Mouse (Mus musculus): ENCODE results near the gene Pde6c.

Gene Pde6c

DNA sequence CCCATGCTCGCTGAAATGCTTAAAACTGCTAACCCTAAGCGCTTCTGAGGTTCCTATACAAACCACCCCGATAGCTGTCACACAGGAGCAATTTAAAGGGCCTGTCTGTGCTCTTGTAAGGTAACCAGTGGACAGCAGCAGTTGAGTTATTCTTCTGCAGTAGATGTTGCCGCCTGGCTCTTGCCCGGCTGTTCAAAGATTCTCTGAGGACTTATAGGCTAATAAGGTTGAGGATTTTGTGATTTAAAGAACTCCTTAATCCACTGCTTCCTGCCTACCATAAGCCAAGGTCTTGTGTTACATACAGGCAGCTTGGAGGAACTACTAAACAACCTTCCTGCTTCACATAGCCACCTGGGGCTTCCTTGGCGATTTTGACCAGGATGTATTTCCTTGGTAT is at the start of gene Pde6c:
TSS of gene Pde6c (plus strand) at position 301 of the 400 bp plus-strand sequence.
- DNase-seq (ENCODE audit: low read depth, low spot score), result no peak

DNA sequence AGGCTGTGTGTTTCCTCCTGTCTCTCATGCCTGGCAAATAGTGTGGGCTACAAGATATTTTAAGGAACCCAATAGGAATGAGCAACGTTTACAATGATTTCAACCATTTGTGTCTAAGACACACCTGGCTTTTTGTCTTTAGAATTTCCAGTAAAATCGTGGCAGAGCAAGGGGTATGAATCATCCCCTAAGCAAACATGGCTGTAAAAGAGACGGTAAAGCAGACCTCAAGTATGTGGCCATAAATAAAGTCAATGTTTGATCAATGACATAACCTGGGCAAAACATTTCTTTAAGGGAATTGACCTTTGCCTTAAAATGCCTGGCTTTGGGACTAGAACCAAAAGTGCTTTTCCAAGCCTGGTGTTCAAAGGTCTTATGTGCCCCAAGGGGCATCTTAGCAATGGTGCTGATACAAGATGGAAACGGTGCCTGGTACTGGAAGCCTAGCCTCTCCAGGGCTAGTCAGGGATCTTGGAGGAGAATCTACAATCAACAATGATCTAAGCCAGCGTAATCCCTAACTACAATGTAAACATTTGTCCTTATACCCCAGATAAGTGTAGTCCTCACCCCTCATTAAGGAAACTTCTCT is 49.6 kb upstream of the Pde6c start:
- no peak for DNase-seq (ENCODE audit: low read depth, low spot score)

DNA sequence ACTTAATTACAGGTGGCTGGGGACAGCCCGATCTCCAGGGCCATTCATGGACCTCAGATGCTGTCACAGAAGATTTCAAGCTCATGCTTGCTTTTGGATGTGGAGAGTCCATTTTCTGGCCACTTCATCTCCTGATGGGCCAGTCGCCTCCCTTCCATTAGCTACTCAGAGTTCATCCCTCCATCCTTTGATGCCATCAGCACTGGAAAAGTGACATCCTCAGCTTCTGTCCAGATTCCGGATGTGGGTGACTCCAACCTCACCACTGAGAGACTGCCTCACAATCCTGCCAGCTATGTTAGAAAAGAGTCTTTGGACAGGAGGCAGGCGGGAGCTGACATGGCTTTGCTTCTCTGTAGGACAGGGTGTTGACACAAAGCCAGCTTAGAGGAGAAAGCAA is 46.7 kb upstream of the Pde6c start:
- no peak for DNase-seq (ENCODE audit: low read depth, low spot score)

DNA sequence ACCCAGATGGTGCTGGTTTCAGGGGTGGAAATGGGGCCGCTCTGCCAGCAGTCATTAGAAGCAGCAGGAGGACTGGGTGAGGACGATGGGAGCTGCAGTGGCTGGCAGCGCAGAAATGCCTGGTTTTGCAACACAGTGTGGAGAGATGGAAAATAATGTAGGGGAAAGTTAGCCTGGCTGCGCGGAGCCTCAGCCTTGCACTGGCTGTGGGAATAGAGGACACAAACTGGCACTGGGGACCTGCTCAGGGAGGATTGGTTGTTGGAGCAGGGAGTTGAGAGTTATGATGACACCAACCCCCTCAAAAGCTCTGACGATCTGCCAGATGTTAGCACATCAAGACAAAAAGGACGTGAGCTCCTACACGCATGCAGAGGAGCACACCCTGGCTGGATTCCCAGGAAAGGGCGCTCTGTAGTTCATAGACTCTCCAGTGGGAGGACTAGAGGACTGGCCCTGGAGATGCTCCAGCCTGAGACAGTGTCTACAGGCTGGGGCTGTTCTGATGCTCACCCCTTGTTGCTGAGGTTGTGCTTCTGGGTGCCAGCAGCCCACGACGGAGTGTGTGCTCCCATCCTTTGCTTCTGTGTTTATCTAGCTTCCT is 45.5 kb upstream of the Pde6c start:
- no peak for DNase-seq (ENCODE audit: low read depth, low spot score)

DNA sequence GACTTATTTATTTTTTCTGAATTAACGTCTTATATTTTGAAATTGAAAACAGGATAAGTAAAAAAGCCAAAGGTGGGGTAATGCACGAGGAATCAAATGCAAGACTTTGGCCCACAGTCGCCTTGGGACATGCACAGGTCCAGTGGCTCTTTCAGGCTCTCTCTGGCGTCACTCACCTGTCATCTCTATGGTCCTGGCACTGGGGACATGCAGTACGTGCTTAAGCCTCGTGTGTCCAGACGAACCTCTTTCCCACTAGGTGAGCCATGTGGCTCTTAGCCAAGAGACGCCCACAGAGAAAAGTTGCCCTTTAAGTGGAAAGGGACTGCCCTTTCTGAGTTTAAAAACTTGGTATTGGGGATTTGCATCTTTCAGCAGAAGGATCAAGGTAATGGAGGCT is 43.2 kb upstream of the Pde6c start:
- DNase-seq (ENCODE audit: low read depth, low spot score), result no peak

DNA sequence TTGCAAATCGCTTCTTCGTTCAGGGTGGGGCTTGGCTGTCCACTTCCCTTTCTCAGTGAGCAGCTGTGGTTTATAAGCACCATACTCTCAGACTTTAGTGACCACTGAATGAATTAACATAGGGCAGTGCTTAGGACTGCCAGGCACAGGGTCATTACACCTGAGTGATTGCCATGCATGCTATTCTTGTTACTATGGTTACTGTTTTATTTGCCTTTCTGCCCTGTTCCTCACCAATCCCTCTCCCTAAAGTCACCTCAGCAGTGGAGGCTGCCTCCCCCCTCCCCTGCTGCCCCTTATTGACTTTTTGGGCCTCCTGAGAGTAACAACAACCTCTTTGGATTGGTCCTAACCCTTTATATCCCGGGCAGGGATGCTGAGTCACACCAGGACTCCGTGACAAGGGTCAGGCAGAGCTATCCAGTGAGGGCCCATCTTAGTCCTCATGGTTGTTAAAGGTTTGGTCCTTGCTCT is 41.0 kb upstream of the Pde6c start:
- no peak for DNase-seq (ENCODE audit: low read depth, low spot score)

DNA sequence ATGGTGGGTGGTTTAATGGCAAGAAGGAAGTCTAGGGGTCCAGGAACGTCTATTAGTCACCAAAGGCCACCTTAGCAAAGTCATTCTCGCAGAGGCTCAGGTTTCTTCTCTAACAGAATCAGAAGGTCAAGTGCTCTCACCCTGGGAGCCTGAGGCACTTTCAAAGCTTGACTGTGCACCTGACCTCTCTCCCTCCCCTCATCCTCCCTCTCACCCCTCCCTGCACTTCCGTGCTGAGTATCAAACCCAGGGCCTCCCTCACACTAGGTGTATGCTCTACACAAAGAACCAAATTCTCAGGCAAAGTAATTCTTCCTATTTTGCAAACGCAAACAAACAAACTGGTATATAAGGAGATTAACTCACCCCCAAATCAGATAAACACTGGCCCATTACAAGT is 36.4 kb upstream of the Pde6c start:
- DNase-seq (ENCODE audit: low read depth, low spot score), result no peak

DNA sequence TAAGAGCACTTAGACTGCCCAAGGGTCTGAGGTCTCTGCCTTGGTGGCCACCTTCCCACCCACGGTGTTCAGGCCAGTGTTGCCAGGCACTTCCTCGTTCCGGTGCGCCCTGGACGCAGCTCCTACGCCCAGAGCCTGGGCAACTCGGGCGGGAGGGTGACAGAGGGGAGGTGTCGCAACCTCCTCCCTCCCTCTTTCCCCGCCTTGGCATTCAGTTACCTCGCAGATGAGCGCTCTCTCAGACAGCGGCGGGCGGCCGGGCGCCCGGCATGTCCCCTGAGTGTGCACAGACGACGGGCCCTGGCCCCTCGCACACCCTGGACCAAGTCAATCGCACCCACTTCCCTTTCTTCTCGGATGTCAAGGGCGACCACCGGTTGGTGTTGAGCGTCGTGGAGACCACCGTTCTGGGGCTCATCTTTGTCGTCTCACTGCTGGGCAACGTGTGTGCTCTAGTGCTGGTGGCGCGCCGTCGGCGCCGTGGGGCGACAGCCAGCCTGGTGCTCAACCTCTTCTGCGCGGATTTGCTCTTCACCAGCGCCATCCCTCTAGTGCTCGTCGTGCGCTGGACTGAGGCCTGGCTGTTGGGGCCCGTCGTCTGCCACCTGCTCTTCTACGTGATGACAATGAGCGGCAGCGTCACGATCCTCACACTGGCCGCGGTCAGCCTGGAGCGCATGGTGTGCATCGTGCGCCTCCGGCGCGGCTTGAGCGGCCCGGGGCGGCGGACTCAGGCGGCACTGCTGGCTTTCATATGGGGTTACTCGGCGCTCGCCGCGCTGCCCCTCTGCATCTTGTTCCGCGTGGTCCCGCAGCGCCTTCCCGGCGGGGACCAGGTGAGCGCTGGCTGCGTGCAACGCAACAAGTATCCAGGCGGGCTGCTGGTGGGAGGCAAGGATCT is 35.5 kb upstream of the Pde6c start, which contains the start of gene Ffar4:
TSS of gene Ffar4 (plus strand) at position 214 of the 901 bp plus-strand sequence.
- DNase-seq (ENCODE audit: low read depth, low spot score), result no peak

DNA sequence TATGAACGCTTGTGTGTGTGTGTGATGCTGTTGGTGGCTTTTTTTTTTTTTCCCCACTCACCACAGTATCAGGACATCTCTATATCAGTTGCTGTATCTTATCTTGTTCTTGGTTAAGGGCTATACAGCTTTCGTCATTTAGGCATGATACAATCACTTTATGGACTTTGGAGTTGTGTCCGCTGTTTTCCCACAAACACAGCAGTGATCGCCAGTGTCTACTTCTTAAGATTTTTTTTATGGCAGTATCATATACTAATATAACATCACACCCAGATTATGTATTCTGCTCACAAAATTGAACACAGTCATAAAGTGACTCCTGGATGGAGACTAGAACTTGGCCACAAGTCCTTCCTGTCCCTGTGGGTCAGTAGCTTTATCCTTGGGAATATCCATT is 24.7 kb upstream of the Pde6c start:
- DNase-seq (ENCODE audit: low read depth, low spot score), result no peak

DNA sequence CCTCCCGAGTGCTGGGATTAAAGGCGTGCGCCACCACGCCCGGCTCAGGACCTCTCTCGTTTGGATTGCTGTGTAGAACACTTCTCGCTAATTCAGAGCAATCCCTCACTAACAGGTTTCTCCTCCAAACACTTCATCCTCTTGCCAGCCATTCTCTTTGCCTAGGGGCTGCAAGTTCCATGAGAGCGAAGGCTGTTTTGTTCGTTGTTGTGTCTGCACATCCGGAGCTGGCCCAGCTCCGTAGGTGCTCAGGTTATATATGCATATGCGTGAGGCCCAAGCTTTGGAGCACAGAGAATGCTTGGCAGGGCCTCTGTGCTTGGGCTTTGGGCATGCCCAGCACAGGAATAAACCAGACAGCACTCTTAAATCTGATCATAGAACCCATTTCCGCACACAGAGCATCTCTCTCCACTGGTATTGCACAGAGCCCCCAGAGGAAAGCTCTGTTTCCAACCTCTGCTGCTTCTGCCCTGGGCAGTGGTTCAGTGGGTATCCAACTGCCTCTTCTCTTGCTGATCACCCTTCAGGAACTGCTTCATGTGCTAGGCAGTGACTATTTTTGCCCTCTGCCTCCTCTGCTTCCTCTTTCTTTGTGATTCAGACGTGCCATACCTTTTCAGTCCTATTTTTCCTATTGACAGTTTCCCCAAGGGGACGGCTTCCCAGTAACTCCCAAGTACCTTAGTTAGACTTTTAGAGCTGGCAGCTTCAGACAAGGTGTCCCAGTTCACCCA is 22.9 kb upstream of the Pde6c start:
- DNase-seq (ENCODE audit: low read depth, low spot score), result no peak

DNA sequence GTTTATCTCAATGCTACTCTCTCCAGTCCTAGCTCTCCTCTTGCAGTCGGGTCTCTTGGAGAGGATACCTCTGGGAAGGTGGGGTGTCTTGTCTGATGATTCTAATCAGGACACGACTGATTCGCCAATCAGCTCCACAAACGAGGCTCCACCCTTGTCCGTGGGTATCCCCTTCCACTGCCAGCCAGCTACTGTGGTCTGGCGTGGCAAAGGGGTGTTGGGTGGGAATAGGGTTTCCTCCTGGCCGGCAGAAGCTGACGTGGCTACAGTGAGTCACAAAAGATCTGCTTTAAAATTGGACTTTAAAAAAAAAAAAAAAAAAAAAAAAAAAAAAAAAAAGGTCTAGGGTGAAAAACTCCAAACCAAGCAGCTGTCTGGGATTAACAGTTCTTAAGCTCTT is 21.5 kb upstream of the Pde6c start:
- DNase-seq (ENCODE audit: low read depth, low spot score), result no peak

DNA sequence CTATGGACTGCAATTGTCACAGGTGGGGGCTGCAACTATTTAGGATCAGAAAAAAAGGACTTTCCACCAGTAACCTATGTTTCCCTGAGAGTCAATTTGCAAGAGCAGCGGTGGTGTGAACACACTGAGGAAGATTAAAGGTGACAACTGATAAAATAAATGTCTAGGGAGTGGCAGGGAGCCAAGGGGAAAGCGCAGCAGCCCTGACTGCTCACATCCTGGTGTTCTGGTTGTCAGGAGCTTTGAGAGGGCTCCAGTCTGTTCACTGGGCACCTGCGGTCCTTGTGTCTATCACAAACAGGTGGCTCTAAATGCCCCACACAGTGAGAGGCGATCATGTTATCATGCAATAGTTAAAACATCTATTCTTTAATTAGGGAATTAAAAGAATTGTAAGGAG is 20.0 kb upstream of the Pde6c start:
- no peak for DNase-seq (ENCODE audit: low read depth, low spot score)

DNA sequence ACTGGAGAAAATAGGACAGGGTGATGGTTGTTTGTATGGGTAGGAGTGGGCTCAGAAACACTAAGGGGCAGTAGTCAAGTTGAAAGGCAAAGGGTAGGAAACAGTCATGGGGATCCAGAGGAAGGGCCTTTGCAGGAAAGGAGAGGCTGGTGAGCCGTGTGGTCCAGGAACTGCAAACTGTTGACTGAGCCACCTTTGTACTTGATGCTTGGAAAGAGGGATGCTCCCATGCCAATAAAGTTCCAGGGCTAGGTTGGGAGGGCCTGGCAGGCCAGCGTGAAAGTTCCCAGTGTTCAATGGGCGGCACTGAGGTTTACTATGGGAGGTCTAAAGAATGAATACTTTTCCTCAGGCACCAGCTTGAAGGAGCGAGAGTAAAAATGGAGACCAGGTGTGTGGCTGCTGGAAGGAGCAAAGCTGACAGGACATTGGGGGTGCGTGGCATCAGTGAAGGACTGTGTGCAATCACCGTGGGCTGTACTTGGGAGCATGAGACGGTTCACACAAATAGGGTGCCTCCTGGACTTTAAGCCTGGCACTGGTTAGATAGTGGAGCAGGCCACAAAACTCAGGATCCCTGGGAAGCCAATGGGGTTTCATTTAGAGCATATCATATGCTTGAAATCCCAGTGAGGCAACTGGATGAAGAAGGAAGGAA is 17.6 kb upstream of the Pde6c start:
- no peak for DNase-seq (ENCODE audit: low read depth, low spot score)

DNA sequence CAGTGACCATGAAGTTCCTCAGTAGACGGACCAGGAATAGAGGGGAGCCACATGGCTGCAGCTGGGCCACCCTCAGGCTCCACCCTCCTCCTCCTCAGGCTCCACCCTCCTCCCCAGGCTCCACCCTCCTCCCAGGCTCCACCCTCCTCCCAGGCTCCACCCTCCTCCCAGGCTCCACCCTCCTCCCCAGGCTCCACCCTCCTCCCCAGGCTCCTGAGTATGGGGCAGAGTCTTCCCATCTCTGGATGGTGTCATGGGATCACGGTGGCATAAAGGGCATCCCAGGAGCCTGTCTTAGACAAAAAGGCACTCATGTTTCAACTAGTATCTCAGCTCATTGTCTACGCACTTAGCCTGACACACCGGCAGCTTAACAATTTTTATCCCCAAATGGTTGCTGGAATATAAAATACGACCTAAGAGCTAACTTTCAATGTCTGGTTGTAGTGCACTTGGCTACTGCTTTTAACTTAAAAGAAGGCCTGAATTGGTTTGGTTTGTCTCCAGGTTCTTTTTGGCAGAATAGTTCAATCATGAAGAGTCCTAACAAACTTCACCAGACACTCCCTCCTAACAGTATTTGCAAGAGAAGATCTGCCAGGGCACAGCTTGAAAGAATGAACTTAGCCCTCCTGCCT is 12.3 kb upstream of the Pde6c start:
- DNase-seq (ENCODE audit: low read depth, low spot score), result no peak

DNA sequence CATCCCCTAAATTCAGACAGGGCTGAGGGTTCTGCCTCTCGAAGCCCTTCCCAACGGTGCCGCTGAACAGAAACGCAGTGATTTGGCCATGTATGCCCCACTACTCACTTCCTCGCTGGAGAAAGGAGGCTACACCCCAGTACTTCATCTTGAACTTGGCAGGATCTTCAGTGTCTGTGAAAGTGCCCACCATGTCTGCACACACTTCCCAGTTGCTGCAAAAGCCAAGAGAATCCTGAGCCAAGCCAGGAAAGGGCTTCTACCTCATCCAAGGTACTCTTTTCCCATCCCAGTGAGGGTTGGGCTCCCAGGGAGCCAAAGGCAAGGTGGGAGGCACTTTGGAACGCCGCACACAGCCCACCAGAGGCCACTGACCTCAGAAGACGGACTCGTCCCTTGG is 8.7 kb upstream of the Pde6c start:
- no peak for DNase-seq (ENCODE audit: low read depth, low spot score)

DNA sequence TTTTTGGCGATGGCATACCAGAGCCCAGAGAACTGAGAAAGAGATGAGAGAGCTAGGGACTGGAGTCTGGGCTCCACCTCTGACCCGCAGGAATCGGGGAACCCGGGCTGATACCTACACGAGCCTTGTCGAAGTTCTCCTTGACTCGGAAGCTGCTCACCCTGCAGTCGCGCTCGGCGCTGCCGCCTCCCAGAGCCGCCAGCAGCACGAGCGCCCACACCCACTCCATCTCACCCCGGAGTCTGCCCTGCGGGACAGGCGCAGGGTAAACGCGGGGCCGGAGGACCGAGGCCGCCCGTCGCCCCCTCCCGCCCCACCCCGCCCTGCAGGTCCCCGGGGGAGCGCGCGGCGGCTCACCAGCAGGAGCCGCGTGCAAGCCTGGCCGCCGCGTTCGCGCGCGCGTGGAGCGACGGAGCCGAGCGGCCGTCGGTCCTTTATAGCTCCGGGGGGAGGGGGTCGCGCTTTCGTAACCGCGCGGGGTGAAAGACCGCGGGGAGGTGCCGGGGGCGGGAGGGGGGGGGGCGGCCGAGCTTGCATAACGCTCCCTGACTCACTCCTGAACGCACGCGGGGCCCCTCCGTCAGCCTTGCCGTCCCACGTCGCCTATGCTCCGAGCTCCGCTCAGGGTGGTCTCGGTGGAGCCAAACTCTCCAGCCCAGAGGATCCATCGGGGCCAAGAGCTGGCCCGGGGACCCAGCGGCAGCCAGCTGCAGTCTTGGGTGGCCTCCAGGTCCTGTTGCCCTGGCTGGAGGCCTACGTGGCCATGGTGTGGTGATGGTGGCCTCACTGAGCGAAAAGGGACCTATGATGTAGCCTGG is 8.0 kb upstream of the Pde6c start:
- no peak for DNase-seq (ENCODE audit: low read depth, low spot score)

DNA sequence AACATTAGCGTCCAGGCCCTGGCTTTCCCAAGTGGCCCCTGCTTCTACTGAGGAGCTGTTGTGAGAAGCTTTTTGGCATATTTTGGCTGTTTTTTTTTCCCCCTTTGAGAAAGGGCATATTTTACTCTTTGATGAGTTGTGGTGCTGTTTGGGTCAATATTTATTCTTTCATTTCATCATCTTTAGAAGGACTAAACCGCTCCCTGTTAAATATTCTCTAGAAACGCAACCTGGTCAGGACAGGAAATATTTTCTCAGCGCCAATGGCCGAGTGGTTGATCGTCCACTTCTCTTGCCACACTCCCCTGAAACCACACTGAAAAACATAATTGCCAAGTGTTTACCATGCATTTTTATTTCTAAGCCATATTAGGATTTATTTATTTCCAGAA is 7.4 kb upstream of the Pde6c start, which contains the start of gene Rbp4:
TSS of gene Rbp4 (minus strand) at position 63 of the 392 bp plus-strand sequence.
- DNase-seq (ENCODE audit: low read depth, low spot score), result no peak

DNA sequence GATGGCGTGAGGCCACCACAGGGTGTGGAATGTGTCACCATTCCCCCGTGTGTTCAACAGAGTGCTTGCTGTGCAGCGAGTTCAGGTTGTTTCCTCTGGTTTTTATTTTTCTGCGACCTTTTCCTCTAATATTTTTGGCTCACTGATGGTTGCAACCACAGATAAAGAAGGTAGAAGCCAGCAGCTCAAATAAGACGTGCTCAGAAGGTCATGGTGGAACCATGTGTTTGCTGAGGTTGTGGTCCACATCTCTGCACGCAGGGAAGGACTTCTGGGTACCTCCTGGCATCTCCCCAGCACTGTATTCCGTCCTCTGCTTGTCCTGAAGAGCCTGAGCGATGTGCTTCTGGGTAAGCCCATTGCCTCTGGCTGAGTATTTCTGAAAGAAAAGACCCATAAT is 5.9 kb upstream of the Pde6c start:
- no peak for DNase-seq (ENCODE audit: low read depth, low spot score)

DNA sequence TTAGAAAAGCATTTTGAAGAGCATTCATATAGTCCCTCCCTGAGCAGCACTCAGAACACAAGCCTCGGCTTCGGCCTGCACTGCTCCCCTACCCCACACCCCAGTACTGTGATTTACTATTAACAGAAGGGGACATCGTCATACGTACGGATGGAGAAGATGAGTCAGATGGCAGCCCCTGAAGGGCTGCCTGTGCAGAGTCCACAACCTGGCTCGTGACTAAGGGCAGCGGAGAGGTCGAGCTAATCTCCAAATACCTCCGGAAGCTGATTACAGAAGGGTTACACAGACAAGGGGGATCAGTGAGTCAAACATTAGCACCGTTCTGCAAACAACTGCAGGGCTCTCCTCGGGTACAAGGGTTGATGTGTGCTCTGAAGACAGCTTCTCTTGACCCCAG is 1.4 kb downstream of the Pde6c start:
- no peak for DNase-seq (ENCODE audit: low read depth, low spot score)

DNA sequence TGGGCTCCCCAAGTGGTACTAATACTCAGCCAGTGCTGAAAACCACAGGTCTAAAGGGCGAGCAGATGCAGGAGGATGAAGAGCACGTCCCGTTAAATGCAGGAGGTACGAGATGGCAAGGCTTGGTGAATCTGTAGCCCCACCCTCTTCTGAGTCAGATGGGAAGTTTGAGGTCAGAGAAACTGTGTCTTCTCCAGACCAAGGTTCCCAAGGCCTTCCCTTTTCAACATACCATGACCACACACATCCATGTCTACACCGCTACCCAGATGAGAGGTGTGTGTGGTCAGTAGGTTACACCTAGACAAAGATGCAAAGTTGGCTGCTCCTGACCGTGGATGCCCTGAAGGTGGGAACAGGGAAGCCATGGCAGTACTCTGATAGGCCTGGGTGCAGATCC is 2.2 kb downstream of the Pde6c start:
- DNase-seq (ENCODE audit: low read depth, low spot score), result no peak
